Mouse (Mus musculus) testis, postnatal 14 days (tissue): Measurements from ENCODE around the gene Mcm9.
"Not testable (repeated sequence)": the region's sequence is repeated elsewhere in the genome, so short reads cannot be mapped to it uniquely, and the experiment has no call there.

Experiments
- DNase-seq: peaks from one replicate; pipeline ENCODE4 v3.0.0; 2021; ENCODE audit warnings: low spot score

Mcm9 gene

GRCm38 (mm10) chr10:53630339-53630738 lies at the start of gene Mcm9:
Gene Mcm9, minus strand, starts transcription at chr10:53630439.
- DNase-seq = not testable (repeated sequence)

GRCm38 (mm10) chr10:53661788-53662187 lies 31.5 kb upstream of the Mcm9 start:
- no peak for DNase-seq

- not testable (repeated sequence) for DNase-seq
Observed at GRCm38 (mm10) chr10:53654239-53654638, 24.0 kb upstream of the Mcm9 start.

GRCm38 (mm10) chr10:53650683-53651082 lies 20.4 kb upstream of the Mcm9 start:
- no peak for DNase-seq

- DNase-seq = no peak
Observed at GRCm38 (mm10) chr10:53641507-53641906, 11.3 kb upstream of the Mcm9 start.

- DNase-seq = no peak
Observed at GRCm38 (mm10) chr10:53635246-53635971, 5.2 kb upstream of the Mcm9 start.

GRCm38 (mm10) chr10:53634160-53634559 lies 3.9 kb upstream of the Mcm9 start:
- no peak for DNase-seq

- DNase-seq = peak; percentile 96
Observed at GRCm38 (mm10) chr10:53629918-53630250, 355 bp downstream of the Mcm9 start.

- DNase-seq = peak; percentile 90
Observed at GRCm38 (mm10) chr10:53629247-53629917, 857 bp downstream of the Mcm9 start.

- no peak for DNase-seq
Observed at GRCm38 (mm10) chr10:53615850-53616616, 14.2 kb downstream of the Mcm9 start.

GRCm38 (mm10) chr10:53613955-53614354 lies 16.3 kb downstream of the Mcm9 start:
- no peak for DNase-seq

GRCm38 (mm10) chr10:53612172-53612571 lies 18.1 kb downstream of the Mcm9 start:
- no peak for DNase-seq

- no peak for DNase-seq
Observed at GRCm38 (mm10) chr10:53608274-53608673, 22.0 kb downstream of the Mcm9 start.

GRCm38 (mm10) chr10:53605328-53605727 lies 24.9 kb downstream of the Mcm9 start:
- no peak for DNase-seq

- no peak for DNase-seq
Observed at GRCm38 (mm10) chr10:53598821-53599220, 31.4 kb downstream of the Mcm9 start.

- peak; percentile 69 for DNase-seq
Observed at GRCm38 (mm10) chr10:53597121-53597881, 32.9 kb downstream of the Mcm9 start.

- DNase-seq = peak; percentile 96
Observed at GRCm38 (mm10) chr10:53596677-53597120, 33.5 kb downstream of the Mcm9 start, which contains the start of gene Asf1a. Gene Asf1a, plus strand, starts transcription at chr10:53596757.

GRCm38 (mm10) chr10:53595744-53596676 lies 34.2 kb downstream of the Mcm9 start:
- no peak for DNase-seq

- DNase-seq = no peak
Observed at GRCm38 (mm10) chr10:53585777-53586176, 44.5 kb downstream of the Mcm9 start.

GRCm38 (mm10) chr10:53581087-53581486 lies 49.2 kb downstream of the Mcm9 start:
- DNase-seq = no peak

GRCm38 (mm10) chr10:53580621-53581081 lies 49.6 kb downstream of the Mcm9 start:
- DNase-seq = peak; percentile 83
